Mouse (Mus musculus): ENCODE data around the gene Olfr1124.
"Not testable (repeated sequence)": the region's sequence is repeated elsewhere in the genome, so short reads cannot be mapped to it uniquely, and the experiment has no call there.

The Olfr1124 gene

GRCm38 (mm10) chr2:87429975-87430374 is at the start of gene Olfr1124:
Olfr1124 (plus strand) TSS chr2:87430275.
- no peak for DNase-seq (ENCODE audit: low spot score)

- no peak for DNase-seq (ENCODE audit: low spot score)
Observed at GRCm38 (mm10) chr2:87383935-87384334, 46.1 kb upstream of the Olfr1124 start.

DNA sequence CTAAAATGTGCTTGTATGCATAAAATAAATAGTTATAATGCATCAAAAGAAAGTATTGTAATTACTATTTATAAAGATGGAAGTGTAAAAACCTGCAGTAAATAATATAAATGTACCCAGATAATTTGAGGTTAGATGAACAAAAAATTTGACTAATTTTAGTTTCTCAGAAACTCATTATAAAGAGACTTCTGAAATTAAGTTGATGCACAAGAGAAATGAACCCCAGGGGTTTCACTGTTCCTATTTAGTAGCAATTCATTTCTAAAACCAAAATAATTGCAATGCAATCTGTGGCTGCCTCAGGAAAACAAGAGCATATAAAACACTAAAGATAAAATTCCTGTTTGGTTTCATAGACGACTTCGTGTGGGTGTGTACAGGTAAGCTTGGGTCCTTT is 44.5 kb upstream of the Olfr1124 start, which contains the start of gene Olfr1122:
Gene Olfr1122 (plus strand): TSS at position 301 of the 400 bp plus-strand sequence.
- DNase-seq (ENCODE audit: low spot score): no peak

DNA sequence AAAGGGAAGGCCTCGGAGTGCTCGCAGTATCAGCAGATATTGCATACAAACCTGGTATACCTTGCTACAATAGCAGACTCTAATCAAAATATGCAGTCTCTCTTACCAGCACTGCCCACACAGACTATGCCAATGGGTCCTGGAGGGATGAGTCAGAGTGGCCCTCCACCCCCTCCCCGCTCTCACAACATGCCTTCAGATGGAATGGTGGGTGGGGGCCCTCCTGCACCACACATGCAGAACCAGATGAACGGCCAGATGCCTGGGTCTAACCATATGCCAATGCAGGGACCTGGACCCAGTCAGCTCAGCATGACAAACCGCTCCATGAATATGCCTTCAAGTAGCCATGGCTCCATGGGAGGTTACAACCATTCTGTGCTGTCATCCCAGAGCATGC is 36.5 kb upstream of the Olfr1124 start:
- DNase-seq (ENCODE audit: low spot score): not testable (repeated sequence)

- DNase-seq (ENCODE audit: low spot score): not testable (repeated sequence)
Observed at GRCm38 (mm10) chr2:87394686-87395085, 35.4 kb upstream of the Olfr1124 start.

GRCm38 (mm10) chr2:87416335-87416734 is 13.7 kb upstream of the Olfr1124 start, which contains the start of gene Olfr1123:
Olfr1123 (plus strand) TSS chr2:87416635.
- no peak for DNase-seq (ENCODE audit: low spot score)

- no peak for DNase-seq (ENCODE audit: low spot score)
Observed at GRCm38 (mm10) chr2:87437731-87438130, 7.7 kb downstream of the Olfr1124 start.

DNA sequence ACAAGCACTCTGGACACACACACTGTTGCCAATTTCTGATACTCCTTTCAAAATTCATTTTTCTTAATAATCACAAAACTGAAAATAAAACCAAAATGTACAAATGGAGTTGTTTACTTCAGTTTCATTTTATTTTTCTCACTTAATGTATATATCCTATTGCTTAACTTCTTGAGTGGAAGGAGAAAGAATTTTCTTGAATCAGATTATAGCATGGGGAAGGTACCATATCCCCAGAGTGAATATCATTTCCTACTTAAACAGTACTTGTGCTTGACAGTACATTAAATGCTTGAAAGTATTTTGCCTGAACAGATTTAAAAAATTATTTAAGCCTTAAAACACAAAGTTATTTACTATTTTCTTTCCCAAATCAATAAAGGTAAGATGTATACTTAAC is 23.6 kb downstream of the Olfr1124 start, which contains the start of gene Olfr1126:
Gene Olfr1126 (plus strand): TSS at position 301 of the 400 bp plus-strand sequence.
- DNase-seq (ENCODE audit: low spot score): no peak

- no peak for DNase-seq (ENCODE audit: low spot score)
Observed at GRCm38 (mm10) chr2:87461769-87462168, 31.7 kb downstream of the Olfr1124 start.

- no peak for DNase-seq (ENCODE audit: low spot score)
Observed at GRCm38 (mm10) chr2:87480207-87480606, 50.1 kb downstream of the Olfr1124 start.

- DNase-seq (ENCODE audit: low spot score): no peak
Observed at GRCm38 (mm10) chr2:87481158-87481557, 51.1 kb downstream of the Olfr1124 start.

- DNase-seq (ENCODE audit: low spot score): no peak
Observed at GRCm38 (mm10) chr2:87482276-87482675, 52.2 kb downstream of the Olfr1124 start.
